Mouse (Mus musculus) Patski (cell line): ENCODE data around the gene Fam227a. TPM values are rescaled to one million over a fixed set of nuclear protein-coding genes. Genes with fewer than 3 reads are reported as not detected.
A peak's percentile ranks its signal among the peaks of the same experiment; 100 is the strongest.

Experiments
- ATAC-seq: fragments of 100-300 bp; one replicate; pipeline ENCODE4 v1.8.0; 2021
- CTCF ChIA-PET: fragments of 350-600 bp; sonication (Branson Sonifier 250); formaldehyde crosslinking; loops from one replicate; lab custom pipeline; 2022; ENCODE audit warnings: inconsistent platforms; lab: Charles Lee
- POLR2A ChIA-PET: fragments of 350-600 bp; sonication (Branson Sonifier 250); formaldehyde crosslinking; loops from one replicate; lab custom pipeline; 2022; ENCODE audit warnings: antibody characterized with exemption, inconsistent platforms; lab: Charles Lee
- DNase-seq: peaks from one replicate; pipeline ENCODE4 v3.0.0-alpha.2; 2011; ENCODE audit warnings: low read depth, low spot score
- H3K27me3 ChIP-seq: fragments of 371-371 bp; one replicate; pipeline ENCODE4 v1.5.1; 2021
- CTCF ChIP-seq: fragments of 100-300 bp; IDR thresholded peaks from one replicate; pipeline ENCODE4 v1.5.1; 2021
- in situ Hi-C: fragments of 300-500 bp; cut with MboI; formaldehyde crosslinking; loops from 3 replicates; pipeline ENCODE4 v1.11.1; 2018; ENCODE audit warnings: low pct_unique_long_range_greater_than_20kb, mixed read lengths
- polyA plus RNA-seq: library from polyadenylated mRNA; unstranded; gene quantifications from one replicate; pipeline ENCODE4 v1.2.3, GENCODE M21; 2021

The Fam227a gene
- polyA plus RNA-seq, 1 experiment from 2014 or later: 4.6 TPM

- no peaks in the 10 kb centered on the region for H3K27me3 ChIP-seq
- in situ Hi-C loops: no loop called here
- CTCF ChIA-PET: no interaction called here
- ATAC-seq (no peak), DNase-seq (no peak)
- POLR2A ChIA-PET: no interaction called here
- no peak for TF ChIP-seq CTCF
Observed at GRCm38 (mm10) chr15:79661852-79662251, 3.1 kb upstream of the Fam227a start.

DNA sequence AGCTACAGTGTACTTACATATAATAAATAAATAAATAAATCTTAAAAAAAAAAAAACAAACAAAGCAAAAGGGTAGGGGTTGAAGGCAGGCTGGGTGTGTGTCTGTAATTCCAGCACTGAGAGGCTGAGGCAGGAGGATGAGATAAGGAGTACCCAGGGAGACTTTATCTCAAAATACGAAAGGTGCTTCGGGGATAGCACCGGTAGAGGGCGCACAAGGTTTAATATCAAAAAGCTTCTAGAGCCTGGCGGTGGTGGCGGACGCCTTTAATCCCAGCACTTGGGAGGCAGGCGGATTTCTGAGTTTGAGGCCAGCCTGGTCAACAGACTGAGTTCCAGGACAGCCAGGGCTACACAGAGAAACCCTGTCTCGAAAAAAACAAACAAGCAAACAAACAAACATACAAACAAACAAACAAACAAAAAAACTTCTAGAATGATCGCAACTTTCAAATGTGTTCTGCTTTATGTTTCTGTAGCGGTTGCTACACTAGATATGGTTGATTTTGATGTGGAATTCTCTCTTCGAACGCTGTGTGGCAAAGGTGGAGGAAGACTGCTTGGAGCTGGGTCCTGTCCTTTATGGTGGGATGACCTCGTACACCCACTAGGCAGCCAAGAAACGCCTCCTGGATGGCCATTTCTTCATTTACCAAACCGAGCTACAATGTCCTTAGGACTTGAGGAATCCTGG lies 772 bp downstream of the Fam227a start:
- DNase-seq: no peak
- POLR2A ChIA-PET: interaction anchor here (0.7 to 1.7 kb wide), 3 partner anchors 28 to 115 kb away, joined by 3 to 8 read pairs (median 4); no protein-coding TSS in a partner anchor
- peak; percentile 15 for ATAC-seq
- CTCF ChIA-PET: interaction anchor here (0.8 to 2.3 kb wide), 6 partner anchors 8 to 26 kb away, joined by 3 to 9 read pairs (median 4); partner anchors contain the start of gene Tomm22
- in situ Hi-C loops: loop anchor here (5.0 kb wide), 1 partner anchor 436 kb away; no protein-coding TSS in a partner anchor
- peak; percentile 87 for TF ChIP-seq CTCF
- H3K27me3 ChIP-seq: no peaks in the 10 kb centered on the region

DNA sequence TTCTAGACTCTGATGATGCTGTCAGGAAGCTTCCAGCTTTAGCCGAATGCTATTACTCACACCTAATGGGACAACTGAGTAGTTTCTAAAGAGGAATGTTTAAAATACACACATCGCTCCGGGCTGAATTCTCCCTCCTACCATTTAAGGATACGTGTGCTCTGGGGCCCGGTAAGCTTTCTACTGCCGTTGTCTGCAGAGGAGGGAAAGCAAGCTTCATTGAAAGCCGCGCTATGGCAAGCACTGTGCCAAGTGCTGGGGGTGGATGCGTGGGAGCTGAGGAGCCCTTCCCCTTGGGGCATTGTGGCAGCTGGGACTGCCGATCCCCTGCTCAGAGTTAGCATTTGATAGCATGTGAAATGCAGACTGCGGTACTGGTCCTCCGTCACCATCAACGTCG lies 2.3 kb downstream of the Fam227a start:
- in situ Hi-C loops: loop anchor here (5.0 kb wide), 1 partner anchor 434 kb away; no protein-coding TSS in a partner anchor
- ATAC-seq (no peak), DNase-seq (no peak)
- CTCF ChIA-PET: interaction anchor here (1.1 kb wide), 1 partner anchor 58 kb away, joined by 3 read pairs; no protein-coding TSS in a partner anchor
- POLR2A ChIA-PET: no interaction called here
- TF ChIP-seq CTCF: no peak
- no peaks in the 10 kb centered on the region for H3K27me3 ChIP-seq

DNA sequence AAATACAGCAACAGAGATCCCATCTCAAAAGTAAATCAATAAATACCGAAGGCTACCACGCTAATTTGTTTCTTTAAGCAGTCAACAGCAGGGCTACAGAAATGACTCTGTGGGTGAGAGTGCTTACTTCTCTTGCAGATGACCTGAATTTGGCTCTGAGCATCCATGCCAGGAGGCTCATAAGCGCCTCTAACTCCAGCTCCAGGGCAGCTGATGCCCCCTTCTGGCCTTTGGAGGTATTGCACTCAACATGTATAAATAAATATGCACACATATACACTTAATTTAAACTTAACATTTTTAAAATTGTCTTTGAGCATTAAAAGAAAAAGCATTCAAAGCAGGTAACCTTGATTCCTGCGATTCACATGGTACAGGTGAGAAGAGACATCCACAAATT lies 7.3 kb downstream of the Fam227a start:
- ChIA-PET CTCF (interaction anchor here (1.2 to 1.9 kb wide), 2 partner anchors 12 to 22 kb away, joined by 3 to 6 read pairs; no protein-coding TSS in a partner anchor), POLR2A (interaction anchor here (0.6 kb wide), 1 partner anchor 109 kb away, joined by 5 read pairs; no protein-coding TSS in a partner anchor)
- TF ChIP-seq CTCF: peak; percentile 77
- DNase-seq (no peak), ATAC-seq (no peak)
- in situ Hi-C loops: no loop called here
- no peaks in the 10 kb centered on the region for H3K27me3 ChIP-seq

- no peak for TF ChIP-seq CTCF
- DNase-seq (no peak), ATAC-seq (no peak)
- H3K27me3 ChIP-seq: no peaks in the 10 kb centered on the region
- ChIA-PET CTCF (interaction anchor here (1.0 to 1.9 kb wide), 3 partner anchors 8 to 21 kb away, joined by 3 to 6 read pairs (median 3); no protein-coding TSS in a partner anchor), POLR2A (no interaction called here)
- in situ Hi-C loops: no loop called here
Observed at GRCm38 (mm10) chr15:79650569-79650968, 8.2 kb downstream of the Fam227a start.

GRCm38 (mm10) chr15:79648130-79648529 lies 10.6 kb downstream of the Fam227a start:
- POLR2A ChIA-PET: no interaction called here
- no peak for ATAC-seq
- in situ Hi-C loops: no loop called here

DNA sequence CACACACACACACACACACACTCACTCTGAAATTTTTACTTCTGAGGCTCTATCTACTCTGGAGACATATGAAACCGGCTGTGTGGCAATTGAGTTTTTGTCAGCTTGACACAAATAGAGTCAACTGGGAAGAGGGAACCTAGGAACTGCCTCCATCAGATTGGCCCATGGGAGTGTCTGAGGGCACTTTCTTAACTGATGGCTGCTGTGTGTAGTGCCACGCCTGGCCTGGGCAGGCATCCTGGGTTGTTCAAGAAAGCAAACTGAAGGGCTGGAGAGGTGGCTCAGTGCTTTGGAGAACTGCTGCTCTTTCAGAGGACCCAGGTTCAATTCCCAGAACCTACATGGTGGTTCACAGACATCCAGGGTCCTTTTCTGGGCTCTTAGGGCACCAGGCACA lies 13.3 kb downstream of the Fam227a start:
- DNase-seq (no peak), ATAC-seq (no peak)
- TF ChIP-seq CTCF: no peak
- H3K27me3 ChIP-seq: no peaks in the 10 kb centered on the region
- ChIA-PET POLR2A (no interaction called here), CTCF (no interaction called here)
- in situ Hi-C loops: no loop called here

More at GRCm38 (mm10) chr15:79648130-79648529, 10.6 kb downstream of the Fam227a start:
- no peaks in the 10 kb centered on the region for H3K27me3 ChIP-seq
- CTCF ChIA-PET: no interaction called here
- TF ChIP-seq CTCF: no peak
- no peak for DNase-seq

GRCm38 (mm10) chr15:79641135-79641817 lies 17.5 kb downstream of the Fam227a start:
- no peaks in the 10 kb centered on the region for H3K27me3 ChIP-seq
- ChIA-PET POLR2A (interaction anchor here (0.9 kb wide), 1 partner anchor 18 kb away, joined by 4 read pairs; no protein-coding TSS in a partner anchor), CTCF (no interaction called here)
- in situ Hi-C loops: no loop called here
- DNase-seq (no peak), ATAC-seq (no peak)
- no peak for TF ChIP-seq CTCF

- no peaks in the 10 kb centered on the region for H3K27me3 ChIP-seq
- DNase-seq (no peak), ATAC-seq (no peak)
- CTCF ChIA-PET: interaction anchor here (1.7 kb wide), 1 partner anchor 21 kb away, joined by 6 read pairs; no protein-coding TSS in a partner anchor
- in situ Hi-C loops: no loop called here
- TF ChIP-seq CTCF: no peak
- POLR2A ChIA-PET: no interaction called here
Observed at GRCm38 (mm10) chr15:79630471-79630870, 28.3 kb downstream of the Fam227a start.

- DNase-seq (no peak), ATAC-seq (no peak)
- CTCF ChIA-PET: no interaction called here
- H3K27me3 ChIP-seq: no peaks in the 10 kb centered on the region
- in situ Hi-C loops: no loop called here
- POLR2A ChIA-PET: no interaction called here
- TF ChIP-seq CTCF: no peak
Observed at GRCm38 (mm10) chr15:79619770-79620414, 38.9 kb downstream of the Fam227a start.
